Mouse (Mus musculus) brown adipose tissue, adult 24 weeks (tissue): Measurements from ENCODE around the gene Gm7792. TPM values are rescaled to one million over a fixed set of nuclear protein-coding genes. Genes with fewer than 3 reads are reported as not detected.
"Not testable (repeated sequence)": the region's sequence is repeated elsewhere in the genome, so short reads cannot be mapped to it uniquely, and the experiment has no call there.

Experiments used
- H3K27ac ChIP-seq: fragments of 200-500 bp; replicated peaks from 2 replicates; pipeline ENCODE4 v1.5.1; 2012; ENCODE audit warnings: low read depth, mild to moderate bottlenecking, low read length
- H3K4me1 ChIP-seq: fragments of 200-500 bp; 2 replicates; pipeline ENCODE4 v1.6.1; 2012; ENCODE audit warnings: low read length, mixed read lengths; ENCODE audit not compliant: control insufficient read depth, insufficient read depth, insufficient read length
- H3K4me3 ChIP-seq: fragments of 200-500 bp; 2 replicates; pipeline ENCODE4 v1.5.1; 2012; ENCODE audit warnings: low read depth, mild to moderate bottlenecking, low read length, moderate library complexity; ENCODE audit not compliant: insufficient read depth
- polyA plus RNA-seq: library from polyadenylated mRNA; stranded (reverse); fragments of >200 nt; gene quantifications from 2 replicates; pipeline ENCODE4 v1.2.4, GENCODE M21; 2012; ENCODE audit not compliant: missing spikeins, insufficient read depth, insufficient read length

Gene Gm7792
- polyA plus RNA-seq, result not detected in 2 replicates

GRCm38 (mm10) chr5:93843476-93843875 lies at the start of gene Gm7792:
TSS of gene Gm7792 (plus strand) at chr5:93843776.
- H3K4me1 ChIP-seq, H3K4me3 ChIP-seq, H3K27ac ChIP-seq: not testable (repeated sequence)

Other genes with a start within 250 kb of the Gm7792 start
- not detected in 2 replicates for gene C87414, start 172.2 kb upstream of the Gm7792 start, polyA plus RNA-seq
- gene Gm16429, start 85.3 kb downstream of the Gm7792 start, polyA plus RNA-seq, result not detected in 2 replicates
- gene BC061212, start 226.8 kb downstream of the Gm7792 start, polyA plus RNA-seq, result not detected in 2 replicates
- gene Gm6351, start 232.6 kb downstream of the Gm7792 start, polyA plus RNA-seq, result not detected in 2 replicates